Mouse (Mus musculus) mouse embryonic stem cell (cell line): ENCODE data around the gene Gm9603.
"Not testable (repeated sequence)": the region's sequence is repeated elsewhere in the genome, so short reads cannot be mapped to it uniquely, and the experiment has no call there.

Experiments
- in situ Hi-C, 2 experiments: fragments of 300-500 bp; cut with MboI; formaldehyde crosslinking; loops; 1 replicate in 1 of 2; 3 replicates in 1 of 2; pipeline ENCODE4 v1.14.3; 2019 to 2020; ENCODE audit warnings: low sequenced_read_pairs in 2 of 2, low pct_unique_long_range_greater_than_20kb in 1 of 2, mixed read lengths in 1 of 2; ENCODE audit not compliant: unreplicated experiment in 1 of 2

The Gm9603 gene

DNA sequence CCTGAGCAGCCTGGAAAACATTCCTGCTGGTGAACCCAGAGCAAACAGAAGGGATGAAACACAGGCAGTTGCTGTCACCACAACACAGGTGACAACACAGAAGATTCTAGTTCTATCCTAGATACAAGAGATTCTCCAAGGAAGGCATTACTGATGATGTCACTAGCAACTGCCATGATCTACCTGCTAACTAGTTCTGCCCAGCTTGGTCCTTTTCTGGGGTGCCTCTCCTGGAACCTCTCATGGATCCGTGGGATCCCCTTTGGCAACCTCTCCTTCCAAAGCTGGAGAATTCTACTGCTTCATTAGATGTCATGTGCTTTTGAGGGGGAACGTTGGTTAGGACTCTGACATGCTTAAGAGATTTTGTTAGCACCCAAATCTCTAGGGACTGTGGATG lies at the start of gene Gm9603:
Gene Gm9603 (minus strand): TSS at position 101 of the 400 bp plus-strand sequence.
- in situ Hi-C loops, result not testable (repeated sequence)

DNA sequence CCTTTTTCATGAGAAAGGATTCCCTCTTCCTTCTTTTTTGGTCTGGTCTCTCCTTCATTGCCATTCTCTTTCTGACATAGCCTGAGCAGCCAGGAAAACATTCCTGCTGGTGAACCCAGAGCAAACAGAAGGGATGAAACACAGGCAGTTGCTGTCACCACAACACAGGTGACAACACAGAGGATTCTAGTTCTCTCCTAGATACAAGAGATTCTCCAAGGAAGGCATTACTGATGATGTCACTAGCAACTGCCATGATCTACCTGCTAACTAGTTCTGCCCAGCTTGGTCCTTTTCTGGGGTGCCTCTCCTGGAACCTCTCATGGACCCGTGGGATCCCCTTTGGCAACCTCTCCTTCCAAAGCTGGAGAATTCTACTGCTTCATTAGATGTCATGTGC lies 54.3 kb downstream of the Gm9603 start, which contains the start of gene Gm8265:
Gene Gm8265 (minus strand): TSS at position 101 of the 400 bp plus-strand sequence.
- in situ Hi-C loops, result not testable (repeated sequence)
